Mouse (Mus musculus) liver, embryonic 13.5 days (tissue): ENCODE data around the gene Gm17349. TPM values are rescaled to one million over a fixed set of nuclear protein-coding genes. Genes with fewer than 3 reads are reported as not detected.

Experiments used
- ATAC-seq: fragments of 200-750 bp; cut with Nextera tagmentation; 2 replicates; pipeline ENCODE4 v1.8.0; 2017; ENCODE audit warnings: low read depth, mild to moderate bottlenecking, moderate number of reproducible peaks, moderate library complexity
- DNase-seq: peaks from one replicate; pipeline ENCODE4 v3.0.0; 2022
- H3K27ac ChIP-seq: fragments of 300-500 bp; sonication (generic); 2 replicates; pipeline ENCODE4 v1.5.1; 2015; ENCODE audit warnings: moderate library complexity, mild to moderate bottlenecking, inconsistent platforms
- H3K27me3 ChIP-seq: fragments of 300-500 bp; sonication (generic); 2 replicates; pipeline ENCODE4 v1.6.1; 2015; ENCODE audit warnings: mild to moderate bottlenecking, inconsistent platforms
- H3K36me3 ChIP-seq: fragments of 300-500 bp; sonication (generic); 2 replicates; pipeline ENCODE4 v1.6.1; 2015; ENCODE audit warnings: mild to moderate bottlenecking, inconsistent platforms
- H3K4me1 ChIP-seq: fragments of 300-500 bp; sonication (generic); replicated peaks from 2 replicates; pipeline ENCODE4 v1.6.1; 2015; ENCODE audit warnings: inconsistent platforms
- H3K4me2 ChIP-seq: fragments of 300-500 bp; sonication (generic); 2 replicates; pipeline ENCODE4 v1.6.1; 2015; ENCODE audit warnings: inconsistent platforms, mild to moderate bottlenecking, moderate library complexity
- H3K4me3 ChIP-seq: fragments of 300-500 bp; sonication (generic); replicated peaks from 2 replicates; pipeline ENCODE4 v1.5.1; 2015; ENCODE audit warnings: mild to moderate bottlenecking, inconsistent platforms
- H3K9ac ChIP-seq: fragments of 300-500 bp; sonication (generic); 2 replicates; pipeline ENCODE4 v1.6.1; 2015; ENCODE audit warnings: mild to moderate bottlenecking, inconsistent platforms
- H3K9me3 ChIP-seq: fragments of 300-500 bp; sonication (generic); replicated peaks from 2 replicates; pipeline ENCODE4 v1.6.1; 2016; ENCODE audit warnings: inconsistent platforms
- WGBS: fragments of 180-500 bp; shearing (Covaris S2); methylation state at CpG from one replicate; pipeline ENCODE4 v1.1.7; 2015; ENCODE audit not compliant: insufficient replicate concordance; 5-methylcytosine and 5-hydroxymethylcytosine counted together
- polyA plus RNA-seq: library from polyadenylated mRNA; unstranded; fragments of >200 nt; fragmentation: Nextera tagmentation; extraction: Ambion mirVana; gene quantifications from 2 replicates; pipeline ENCODE4 v1.2.1, GENCODE M21; 2015

The Gm17349 gene
- polyA plus RNA-seq, result not detected in 2 replicates

DNA sequence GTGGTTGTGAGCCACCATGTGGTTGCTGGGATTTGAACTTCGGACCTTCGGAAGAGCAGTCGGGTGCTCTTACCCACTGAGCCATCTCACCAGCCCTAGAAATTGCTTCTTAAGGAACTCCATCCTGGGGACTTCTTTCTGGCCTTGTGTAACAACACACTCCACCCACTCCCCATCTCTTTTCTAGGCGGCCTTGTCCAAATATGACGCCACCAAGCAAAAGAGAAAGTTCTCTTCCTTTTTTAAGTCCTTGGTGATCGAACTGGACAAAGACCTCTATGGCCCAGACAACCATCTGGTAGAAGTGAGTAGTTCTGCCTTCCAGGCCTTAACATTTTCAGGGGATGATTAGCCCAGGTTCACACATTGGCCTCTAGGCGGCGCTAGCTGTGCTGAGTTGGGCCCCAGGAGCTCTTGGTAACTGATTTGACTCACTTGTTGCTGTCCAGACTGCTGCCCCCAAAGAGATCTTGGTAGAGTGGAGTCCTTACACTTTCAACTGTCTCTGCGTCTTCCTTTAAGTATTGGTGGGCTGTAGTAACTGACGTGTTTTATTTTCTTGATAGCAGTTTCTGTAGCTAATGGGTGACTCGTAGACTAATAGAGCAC, at the start of gene Gm17349:
Gene Gm17349 (minus strand): TSS at position 51 of the 609 bp plus-strand sequence.
- DNase-seq, result no peak
- Histone ChIP-seq H3K27me3 (no peaks in the 10 kb centered on the region), H3K4me1 (peaks cover 42% of the 10 kb centered on the region), H3K9me3 (no peaks in the 10 kb centered on the region), H3K4me3 (no peak within 1 kb of the TSS), H3K4me2 (0 out of 2 replicates have a peak within 1 kb of the TSS, but pooled peaks have one; percentile 12), H3K27ac (peak within 1 kb of the TSS; percentile 31; the same call in 1 of the 2 replicates), H3K9ac (no peak within 1 kb of the TSS), H3K36me3 (peaks cover 49% of the 10 kb centered on the region)
- WGBS, result 59% methylated on average over 11 of the region's 11 CpGs
- no peak for ATAC-seq

DNA sequence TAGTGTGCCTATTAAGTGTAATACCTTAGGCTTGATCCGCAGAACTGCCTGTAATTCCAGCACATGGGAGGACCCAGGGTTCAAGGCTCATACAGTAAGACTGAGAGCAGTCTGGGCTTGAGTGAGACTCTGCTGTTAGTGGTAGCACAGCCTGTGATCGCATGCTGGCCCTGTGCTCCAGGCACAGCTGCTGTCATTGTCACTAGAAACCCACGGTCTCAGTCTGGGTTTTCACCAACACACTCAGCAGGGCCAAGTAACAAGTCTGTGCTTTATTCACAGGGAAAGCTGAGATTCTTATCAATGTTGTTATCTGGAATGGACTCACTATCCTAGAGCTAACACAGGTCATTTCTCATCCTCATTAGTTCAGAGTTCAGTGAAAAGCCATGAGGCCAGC, 48.9 kb upstream of the Gm17349 start:
- Histone ChIP-seq H3K4me3 (no peak overlapping the region), H3K9ac (no peak overlapping the region), H3K36me3 (no peaks in the 10 kb centered on the region), H3K9me3 (no peaks in the 10 kb centered on the region), H3K27me3 (no peaks in the 10 kb centered on the region), H3K4me2 (no peak overlapping the region), H3K4me1 (0 out of 2 replicates have a peak, but pooled peaks cover 3% of the 10 kb centered on the region), H3K27ac (no peak overlapping the region)
- WGBS, result 68% methylated on average over 3 of the region's 3 CpGs
- no peak for ATAC-seq
- no peak for DNase-seq

- Histone ChIP-seq H3K4me2 (no peak overlapping the region), H3K4me3 (no peak overlapping the region), H3K27me3 (no peaks in the 10 kb centered on the region), H3K4me1 (no peaks in the 10 kb centered on the region), H3K27ac (no peak overlapping the region), H3K9me3 (no peaks in the 10 kb centered on the region), H3K36me3 (peaks cover 14% of the 10 kb centered on the region), H3K9ac (no peak overlapping the region)
- ATAC-seq, result no peak
- WGBS, result 83% methylated on average over 4 of the region's 4 CpGs
- no peak for DNase-seq
These were observed 34.9 kb upstream of the Gm17349 start for GRCm38 (mm10) chr15:99740229-99740628.

DNA sequence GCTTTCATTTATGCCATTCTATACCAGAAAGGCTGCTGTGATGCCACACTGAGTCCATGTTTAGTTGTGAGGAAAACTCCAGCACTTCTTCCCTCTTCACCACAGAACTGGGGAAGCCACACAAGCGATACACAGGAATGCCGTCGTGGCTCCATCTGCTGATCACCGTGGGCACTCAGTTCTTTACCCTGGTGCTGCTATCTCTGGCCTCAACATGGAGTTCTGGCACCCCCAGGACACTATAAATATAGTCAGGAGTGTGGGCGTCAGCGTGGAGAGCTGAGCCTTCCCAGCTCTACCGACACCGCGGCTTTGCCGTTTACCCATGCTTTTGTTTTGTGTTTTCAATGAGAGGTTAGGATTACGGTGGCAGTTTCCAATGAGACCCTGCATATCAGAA, 31.4 kb upstream of the Gm17349 start:
- no peak overlapping the region for H3K4me3 ChIP-seq
- no peaks in the 10 kb centered on the region for H3K27me3 ChIP-seq
- WGBS, result 82% methylated on average over 11 of the region's 11 CpGs
- H3K36me3 ChIP-seq, result peaks cover 25% of the 10 kb centered on the region
- ATAC-seq, result no peak
- no peak overlapping the region for H3K4me2 ChIP-seq
- no peak overlapping the region for H3K9ac ChIP-seq
- H3K4me1 ChIP-seq, result no peaks in the 10 kb centered on the region
- H3K27ac ChIP-seq, result no peak overlapping the region
- H3K9me3 ChIP-seq, result no peaks in the 10 kb centered on the region
- DNase-seq, result no peak

DNA sequence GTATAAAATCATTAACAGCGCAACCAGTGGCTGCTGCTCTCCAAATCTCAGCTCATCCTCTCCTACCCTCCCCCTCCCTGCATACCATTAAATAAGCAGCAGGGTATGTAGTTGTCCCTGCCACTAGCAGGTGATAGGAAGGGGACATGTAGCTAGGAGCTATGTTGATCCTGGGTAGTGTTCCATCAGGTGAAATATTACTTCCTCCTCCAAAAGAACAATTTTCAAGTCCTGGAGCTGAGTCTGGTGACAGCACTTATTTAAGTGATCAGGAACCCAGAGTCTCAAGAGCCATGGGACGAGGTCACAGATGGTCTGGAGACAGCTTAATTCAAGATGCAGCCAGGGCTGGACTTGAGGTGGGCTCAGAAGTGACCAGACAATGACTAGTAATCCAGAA, 30.3 kb upstream of the Gm17349 start:
- Histone ChIP-seq H3K4me1 (no peaks in the 10 kb centered on the region), H3K27me3 (no peaks in the 10 kb centered on the region), H3K9ac (no peak overlapping the region), H3K27ac (no peak overlapping the region), H3K36me3 (peaks cover 25% of the 10 kb centered on the region), H3K4me3 (no peak overlapping the region), H3K9me3 (no peaks in the 10 kb centered on the region), H3K4me2 (no peak overlapping the region)
- WGBS, result 71% methylated on average over 2 of the region's 2 CpGs
- no peak for DNase-seq
- ATAC-seq, result no peak

- no peak overlapping the region for H3K4me2 ChIP-seq
- H3K27me3 ChIP-seq, result no peaks in the 10 kb centered on the region
- ATAC-seq (no peak), DNase-seq (no peak)
- peaks cover 36% of the 10 kb centered on the region for H3K36me3 ChIP-seq
- H3K9me3 ChIP-seq, result peaks cover 6% of the 10 kb centered on the region; the same call in 1 of the 2 replicates
- H3K4me3 ChIP-seq, result no peak overlapping the region
- no peak overlapping the region for H3K9ac ChIP-seq
- H3K4me1 ChIP-seq, result no peaks in the 10 kb centered on the region
- no peak overlapping the region for H3K27ac ChIP-seq
- WGBS, result 86% methylated on average over 5 of the region's 5 CpGs
These were observed 27.9 kb upstream of the Gm17349 start for GRCm38 (mm10) chr15:99733186-99733585.

GRCm38 (mm10) chr15:99731678-99732077, 26.4 kb upstream of the Gm17349 start:
- Histone ChIP-seq H3K4me3 (no peak overlapping the region), H3K27ac (no peak overlapping the region), H3K9ac (no peak overlapping the region), H3K4me2 (no peak overlapping the region), H3K4me1 (peaks cover 7% of the 10 kb centered on the region), H3K9me3 (peaks cover 6% of the 10 kb centered on the region; the same call in 1 of the 2 replicates), H3K36me3 (peaks cover 42% of the 10 kb centered on the region), H3K27me3 (no peaks in the 10 kb centered on the region)
- ATAC-seq (no peak), DNase-seq (no peak)
- 70% methylated on average over 3 of the region's 3 CpGs for WGBS

DNA sequence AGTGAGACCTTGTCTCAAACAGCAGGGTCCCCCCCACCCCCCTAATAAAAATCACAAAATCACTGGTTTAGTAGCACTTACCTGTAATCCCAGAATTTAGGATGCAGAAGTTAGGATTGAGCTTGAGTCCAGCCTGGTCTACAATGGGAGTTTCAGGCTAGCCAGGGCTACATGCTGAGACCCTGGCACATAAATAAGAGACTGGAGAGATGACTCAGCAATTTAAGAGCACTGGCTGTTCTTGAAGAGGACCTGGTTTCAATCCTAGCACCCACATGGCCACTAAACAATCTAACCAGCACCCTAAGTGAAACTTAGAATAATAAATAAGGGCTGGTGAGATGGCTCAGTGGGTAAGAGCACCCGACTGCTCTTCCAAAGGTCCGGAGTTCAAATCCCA, 25.9 kb upstream of the Gm17349 start:
- Histone ChIP-seq H3K9ac (no peak overlapping the region), H3K4me1 (peaks cover 12% of the 10 kb centered on the region), H3K4me2 (no peak overlapping the region), H3K36me3 (peaks cover 37% of the 10 kb centered on the region), H3K4me3 (no peak overlapping the region), H3K9me3 (peaks cover 6% of the 10 kb centered on the region; the same call in 1 of the 2 replicates), H3K27ac (no peak overlapping the region), H3K27me3 (no peaks in the 10 kb centered on the region)
- ATAC-seq (no peak), DNase-seq (no peak)
- 87% methylated on average over 2 of the region's 2 CpGs for WGBS

DNA sequence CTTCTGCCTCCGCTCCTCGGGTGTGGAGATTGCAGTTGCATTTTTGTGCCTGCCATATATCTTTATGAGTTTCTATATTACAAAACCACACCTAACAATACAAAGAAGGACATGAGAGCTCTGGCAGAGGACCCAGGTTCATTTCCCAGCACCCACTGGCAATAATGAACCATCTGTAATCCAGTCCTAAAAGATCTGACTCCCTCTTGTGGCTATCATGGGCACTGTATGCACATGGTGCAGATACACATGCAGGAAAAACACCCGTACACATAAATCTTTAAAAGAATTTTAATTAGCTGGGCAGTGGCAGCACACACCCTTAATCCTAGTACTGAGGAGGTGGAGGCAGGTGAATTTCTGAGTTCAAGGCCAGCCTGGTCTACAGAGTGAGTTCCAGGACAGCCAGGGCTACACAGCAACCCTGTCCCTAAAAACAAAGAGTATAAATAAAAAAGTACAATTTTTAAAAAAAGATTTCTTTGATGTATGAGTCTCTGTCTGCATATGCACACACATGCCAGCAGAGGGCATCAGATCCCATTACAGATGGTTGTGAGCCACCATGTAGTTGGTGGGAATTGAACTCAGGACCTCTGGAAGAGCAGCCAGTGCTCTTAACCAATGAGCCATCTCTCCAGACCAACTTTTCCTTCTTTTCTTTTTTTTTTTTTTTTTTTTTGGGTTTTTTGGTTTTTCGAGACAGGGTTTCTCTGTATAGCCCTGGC, 23.9 kb upstream of the Gm17349 start:
- Histone ChIP-seq H3K4me2 (no peak overlapping the region), H3K27ac (no peak overlapping the region), H3K27me3 (no peaks in the 10 kb centered on the region), H3K9ac (no peak overlapping the region), H3K4me1 (peaks cover 25% of the 10 kb centered on the region), H3K36me3 (peaks cover 29% of the 10 kb centered on the region), H3K4me3 (no peak overlapping the region), H3K9me3 (peaks cover 6% of the 10 kb centered on the region; the same call in 1 of the 2 replicates)
- ATAC-seq, result no peak
- DNase-seq, result no peak
- WGBS, result 81% methylated on average over 4 of the region's 4 CpGs

- H3K9me3 ChIP-seq, result peaks cover 6% of the 10 kb centered on the region; the same call in 1 of the 2 replicates
- H3K4me1 ChIP-seq, result peaks cover 35% of the 10 kb centered on the region
- no peaks in the 10 kb centered on the region; the same call in 1 of the 2 replicates for H3K27me3 ChIP-seq
- H3K4me3 ChIP-seq, result no peak overlapping the region
- no peak overlapping the region for H3K27ac ChIP-seq
- ATAC-seq, result no peak
- H3K36me3 ChIP-seq, result peaks cover 25% of the 10 kb centered on the region
- no peak overlapping the region for H3K4me2 ChIP-seq
- DNase-seq, result no peak
- no peak overlapping the region for H3K9ac ChIP-seq
- WGBS, result 88% methylated on average over 5 of the region's 5 CpGs
These were observed 22.9 kb upstream of the Gm17349 start for GRCm38 (mm10) chr15:99728211-99728610.

- WGBS, result 90% methylated on average over 12 of the region's 12 CpGs
- Histone ChIP-seq H3K27ac (no peak overlapping the region), H3K27me3 (no peaks in the 10 kb centered on the region; the same call in 1 of the 2 replicates), H3K4me1 (peaks cover 42% of the 10 kb centered on the region), H3K4me3 (no peak overlapping the region), H3K9ac (no peak overlapping the region), H3K9me3 (peaks cover 6% of the 10 kb centered on the region; the same call in 1 of the 2 replicates), H3K36me3 (peaks cover 25% of the 10 kb centered on the region), H3K4me2 (no peak overlapping the region)
- ATAC-seq (no peak), DNase-seq (no peak)
These were observed 22.2 kb upstream of the Gm17349 start for GRCm38 (mm10) chr15:99727525-99727924.
